Mouse (Mus musculus): ENCODE results near the gene Otogl. TPM values are rescaled to one million over a fixed set of nuclear protein-coding genes. Genes with fewer than 3 reads are reported as not detected.
"Not testable (repeated sequence)": the region's sequence is repeated elsewhere in the genome, so short reads cannot be mapped to it uniquely, and the experiment has no call there.

Otogl gene
- polyA plus RNA-seq, 1 experiment from 2014 or later = 0.02 TPM

GRCm38 (mm10) chr10:107867414-107867813 is 44.5 kb downstream of the Otogl start:
- no peaks in the 10 kb centered on the region for H3K4me1 ChIP-seq (replicated peaks)
- WGBS (ENCODE audit: insufficient replicate concordance) = 50% methylated on average over 4 of the region's 4 CpGs
- no peak for ATAC-seq (ENCODE audit: low read depth)

GRCm38 (mm10) chr10:107860235-107860917 is 51.6 kb downstream of the Otogl start:
- H3K9ac ChIP-seq = no peak overlapping the region
- WGBS (ENCODE audit: insufficient replicate concordance) = 66% methylated on average over 8 of the region's 8 CpGs
- no peaks in the 10 kb centered on the region for H3K27me3 ChIP-seq
- DNase-seq (no peak), ATAC-seq (ENCODE audit: low read depth) (no peak)
- no peaks in the 10 kb centered on the region for H3K9me3 ChIP-seq (replicated peaks)
- no peaks in the 10 kb centered on the region for H3K4me1 ChIP-seq (replicated peaks)
- no peak overlapping the region for H3K27ac ChIP-seq
- H3K4me2 ChIP-seq = no peak overlapping the region
- no peak overlapping the region for H3K4me3 ChIP-seq (replicated peaks)
- H3K36me3 ChIP-seq = no peaks in the 10 kb centered on the region

More at GRCm38 (mm10) chr10:107867414-107867813, 44.5 kb downstream of the Otogl start:
- Histone ChIP-seq H3K9ac (no peak overlapping the region), H3K9me3 (replicated peaks) (no peaks in the 10 kb centered on the region), H3K4me3 (replicated peaks) (no peak overlapping the region), H3K36me3 (no peaks in the 10 kb centered on the region), H3K27me3 (no peaks in the 10 kb centered on the region), H3K4me2 (no peak overlapping the region), H3K27ac (no peak overlapping the region)
- no peak for DNase-seq

GRCm38 (mm10) chr10:107859220-107859619 is 52.7 kb downstream of the Otogl start:
- no peak for DNase-seq
- H3K27ac ChIP-seq = no peak overlapping the region
- no peaks in the 10 kb centered on the region for H3K4me1 ChIP-seq (replicated peaks)
- no peak for ATAC-seq (ENCODE audit: low read depth)
- no peak overlapping the region for H3K4me2 ChIP-seq
- WGBS (ENCODE audit: insufficient replicate concordance) = 73% methylated on average over 3 of the region's 3 CpGs
- H3K9me3 ChIP-seq (replicated peaks) = no peaks in the 10 kb centered on the region
- no peak overlapping the region for H3K9ac ChIP-seq
- H3K27me3 ChIP-seq = no peaks in the 10 kb centered on the region
- no peak overlapping the region for H3K4me3 ChIP-seq (replicated peaks)
- H3K36me3 ChIP-seq = no peaks in the 10 kb centered on the region

- Histone ChIP-seq H3K27me3 (no peaks in the 10 kb centered on the region), H3K9ac (no peak overlapping the region), H3K36me3 (no peaks in the 10 kb centered on the region), H3K4me2 (no peak overlapping the region), H3K4me3 (replicated peaks) (no peak overlapping the region), H3K4me1 (replicated peaks) (no peaks in the 10 kb centered on the region), H3K27ac (no peak overlapping the region), H3K9me3 (replicated peaks) (no peaks in the 10 kb centered on the region)
- DNase-seq (no peak), ATAC-seq (ENCODE audit: low read depth) (no peak)
- 29% methylated on average over 7 of the region's 7 CpGs for WGBS (ENCODE audit: insufficient replicate concordance)
Observed at GRCm38 (mm10) chr10:107858684-107859083, 53.2 kb downstream of the Otogl start.

- no peaks in the 10 kb centered on the region for H3K27me3 ChIP-seq
- H3K4me1 ChIP-seq (replicated peaks) = no peaks in the 10 kb centered on the region
- no peak overlapping the region for H3K4me2 ChIP-seq
- no peak overlapping the region for H3K27ac ChIP-seq
- 78% methylated on average over 1 of the region's 1 CpGs for WGBS (ENCODE audit: insufficient replicate concordance)
- ATAC-seq (ENCODE audit: low read depth) (no peak), DNase-seq (no peak)
- H3K9ac ChIP-seq = no peak overlapping the region
- no peaks in the 10 kb centered on the region for H3K9me3 ChIP-seq (replicated peaks)
- no peaks in the 10 kb centered on the region for H3K36me3 ChIP-seq
- no peak overlapping the region for H3K4me3 ChIP-seq (replicated peaks)
Observed at GRCm38 (mm10) chr10:107844906-107845305, 67.0 kb downstream of the Otogl start.

- WGBS (ENCODE audit: insufficient replicate concordance) = 50% methylated on average over 4 of the region's 4 CpGs
Observed at GRCm38 (mm10) chr10:107834452-107835239, 77.3 kb downstream of the Otogl start.

GRCm38 (mm10) chr10:107829151-107829550 is 82.8 kb downstream of the Otogl start:
- ATAC-seq (ENCODE audit: low read depth) (no peak), DNase-seq (no peak)
- no peaks in the 10 kb centered on the region for H3K27me3 ChIP-seq
- no peak overlapping the region for H3K27ac ChIP-seq
- no peaks in the 10 kb centered on the region for H3K9me3 ChIP-seq (replicated peaks)
- H3K4me1 ChIP-seq (replicated peaks) = no peaks in the 10 kb centered on the region
- no peak overlapping the region for H3K4me2 ChIP-seq
- 60% methylated on average over 6 of the region's 6 CpGs for WGBS (ENCODE audit: insufficient replicate concordance)
- H3K4me3 ChIP-seq (replicated peaks) = no peak overlapping the region
- no peak overlapping the region for H3K9ac ChIP-seq
- no peaks in the 10 kb centered on the region for H3K36me3 ChIP-seq

More at GRCm38 (mm10) chr10:107834452-107835239, 77.3 kb downstream of the Otogl start:
- H3K27ac ChIP-seq = no peak overlapping the region
- no peak overlapping the region for H3K4me3 ChIP-seq (replicated peaks)
- DNase-seq = no peak
- no peaks in the 10 kb centered on the region for H3K9me3 ChIP-seq (replicated peaks)
- no peaks in the 10 kb centered on the region for H3K4me1 ChIP-seq (replicated peaks)
- ATAC-seq (ENCODE audit: low read depth) = no peak
- no peaks in the 10 kb centered on the region for H3K36me3 ChIP-seq
- no peak overlapping the region for H3K9ac ChIP-seq
- H3K4me2 ChIP-seq = no peak overlapping the region
- no peaks in the 10 kb centered on the region for H3K27me3 ChIP-seq

- no peak overlapping the region for H3K4me3 ChIP-seq (replicated peaks)
- H3K9me3 ChIP-seq (replicated peaks) = no peaks in the 10 kb centered on the region
- 71% methylated on average over 16 of the region's 16 CpGs for WGBS (ENCODE audit: insufficient replicate concordance)
- no peaks in the 10 kb centered on the region for H3K36me3 ChIP-seq
- no peak overlapping the region for H3K9ac ChIP-seq
- no peak for DNase-seq
- H3K4me1 ChIP-seq (replicated peaks) = no peaks in the 10 kb centered on the region
- no peak for ATAC-seq (ENCODE audit: low read depth)
- no peaks in the 10 kb centered on the region for H3K27me3 ChIP-seq
- H3K27ac ChIP-seq = no peak overlapping the region
- H3K4me2 ChIP-seq = no peak overlapping the region
Observed at GRCm38 (mm10) chr10:107813814-107814483, 98.0 kb downstream of the Otogl start.

GRCm38 (mm10) chr10:107810649-107811398 is 101.1 kb downstream of the Otogl start:
- Histone ChIP-seq H3K9ac (no peak overlapping the region), H3K4me1 (replicated peaks) (no peaks in the 10 kb centered on the region), H3K27me3 (no peaks in the 10 kb centered on the region), H3K4me2 (no peak overlapping the region), H3K36me3 (no peaks in the 10 kb centered on the region), H3K9me3 (replicated peaks) (no peaks in the 10 kb centered on the region), H3K4me3 (replicated peaks) (no peak overlapping the region), H3K27ac (no peak overlapping the region)
- DNase-seq = no peak
- WGBS (ENCODE audit: insufficient replicate concordance) = 42% methylated on average over 6 of the region's 6 CpGs
- ATAC-seq (ENCODE audit: low read depth) = no peak

- Histone ChIP-seq H3K9me3 (replicated peaks) (no peaks in the 10 kb centered on the region), H3K27ac (no peak overlapping the region), H3K4me1 (replicated peaks) (no peaks in the 10 kb centered on the region), H3K36me3 (no peaks in the 10 kb centered on the region), H3K4me2 (no peak overlapping the region), H3K27me3 (no peaks in the 10 kb centered on the region), H3K9ac (no peak overlapping the region), H3K4me3 (replicated peaks) (no peak overlapping the region)
- 63% methylated on average over 2 of the region's 2 CpGs for WGBS (ENCODE audit: insufficient replicate concordance)
- DNase-seq = no peak
- no peak for ATAC-seq (ENCODE audit: low read depth)
Observed at GRCm38 (mm10) chr10:107805203-107805602, 106.7 kb downstream of the Otogl start.

GRCm38 (mm10) chr10:107804285-107804684 is 107.6 kb downstream of the Otogl start:
- not testable (repeated sequence) for H3K4me3 ChIP-seq (replicated peaks); ATAC-seq (ENCODE audit: low read depth); H3K4me2 ChIP-seq; H3K36me3 ChIP-seq; DNase-seq; H3K4me1 ChIP-seq (replicated peaks); H3K9me3 ChIP-seq (replicated peaks); H3K27me3 ChIP-seq; H3K27ac ChIP-seq; H3K9ac ChIP-seq
- 55% methylated on average over 2 of the region's 2 CpGs for WGBS (ENCODE audit: insufficient replicate concordance)

All from liver, embryonic 13.5 days (tissue).